Mouse (Mus musculus): ENCODE measurements around the gene Foxp1.

Foxp1 gene

DNA sequence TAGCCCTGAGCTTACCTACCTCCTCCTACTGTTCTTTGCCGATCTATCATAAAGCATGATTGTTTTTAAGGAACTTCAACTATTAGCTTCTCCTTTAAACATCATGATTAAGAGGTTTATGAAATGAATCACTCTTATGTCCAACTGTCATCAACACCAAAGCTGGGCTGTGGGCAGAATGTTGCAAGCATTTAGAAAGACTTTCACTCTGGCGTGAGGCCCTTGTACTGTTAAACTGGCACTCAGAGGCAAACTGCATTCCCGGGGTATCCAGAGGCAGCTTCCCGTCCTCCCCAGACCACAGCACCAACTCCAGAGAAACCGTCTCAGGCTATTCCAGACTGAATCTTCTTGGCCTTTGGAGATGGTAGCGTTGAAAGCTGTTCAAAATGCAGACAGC is 86.2 kb downstream of the Foxp1 start:
- no peak for DNase-seq

DNA sequence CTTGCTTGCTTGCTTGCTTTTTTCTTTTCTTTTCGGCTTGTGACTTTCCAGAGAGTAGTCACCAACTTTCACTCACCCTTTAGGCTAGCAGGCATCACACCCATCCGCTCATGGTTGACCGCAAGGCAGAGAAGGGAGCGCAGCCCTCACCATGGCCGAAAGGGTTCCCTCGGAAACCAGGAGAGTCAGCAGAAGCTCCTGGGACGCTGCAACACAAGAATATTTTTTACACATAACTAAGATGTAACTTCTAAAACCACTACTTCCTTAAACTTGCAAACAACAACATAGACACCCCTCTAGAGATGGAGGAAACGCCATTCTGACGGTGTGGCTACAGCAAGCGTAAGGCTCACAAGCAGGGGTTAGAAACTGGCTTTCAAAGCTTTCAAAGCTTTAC is 87.4 kb downstream of the Foxp1 start:
- peak in 1 of 2 experiments; percentile 34 for DNase-seq

DNA sequence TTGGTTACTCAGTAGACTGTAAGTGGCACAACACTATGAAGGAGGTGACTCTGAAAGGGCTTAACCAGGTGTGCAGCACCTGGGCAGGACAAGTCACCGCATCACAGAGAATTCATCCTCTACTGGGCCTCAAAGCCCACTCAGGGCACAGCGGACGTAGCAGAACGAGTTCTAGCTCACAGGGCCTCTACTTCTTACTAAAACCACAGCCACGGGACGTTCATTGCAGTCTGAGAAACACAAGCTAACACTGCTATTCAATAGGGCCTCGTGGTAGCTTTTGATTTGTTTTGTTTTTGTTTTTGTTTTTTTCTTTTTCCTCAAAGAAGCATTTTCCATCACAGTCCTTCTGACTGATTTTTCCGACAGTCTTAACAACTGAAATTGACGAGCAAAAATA is 89.5 kb downstream of the Foxp1 start:
- no peak for DNase-seq

- DNase-seq = no peak
These were observed 90.6 kb downstream of the Foxp1 start for GRCm38 (mm10) chr6:99431941-99432340.

- no peak for DNase-seq
These were observed 92.0 kb downstream of the Foxp1 start for GRCm38 (mm10) chr6:99430560-99430959.

DNA sequence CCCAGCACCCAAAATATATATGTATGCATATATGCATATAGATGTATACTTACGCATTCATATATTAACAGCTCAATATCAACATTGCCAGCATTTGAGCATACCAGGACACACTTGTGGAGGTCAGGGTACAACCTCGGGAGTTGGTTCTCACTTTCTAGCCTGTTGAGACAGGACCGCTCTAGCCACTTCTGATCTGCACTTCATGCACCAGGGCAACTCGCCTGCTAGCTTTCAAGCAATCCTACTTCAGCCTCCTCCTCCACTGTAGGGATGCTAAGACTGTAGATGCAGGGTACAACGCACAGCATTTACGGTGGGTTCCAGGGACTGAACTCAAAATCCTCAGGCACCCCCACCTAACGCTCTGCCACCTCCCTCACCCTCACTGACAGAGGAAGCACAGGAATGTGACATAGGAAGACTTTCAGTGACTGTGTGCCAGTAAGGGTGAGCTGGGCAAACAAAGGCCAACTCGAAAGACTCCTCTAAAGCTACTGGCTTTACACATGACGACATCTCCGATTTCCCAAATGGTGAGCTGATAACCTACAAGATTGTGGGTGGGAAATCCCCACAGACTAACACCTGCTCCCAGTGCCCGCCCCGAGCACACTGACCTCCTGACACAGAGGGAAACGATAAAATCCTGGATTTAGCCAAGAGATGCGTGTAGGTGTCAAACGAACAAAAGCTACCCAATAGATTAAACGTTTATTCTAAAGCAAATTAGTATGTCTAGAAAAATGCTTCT is 93.0 kb downstream of the Foxp1 start:
- no peak for DNase-seq

DNA sequence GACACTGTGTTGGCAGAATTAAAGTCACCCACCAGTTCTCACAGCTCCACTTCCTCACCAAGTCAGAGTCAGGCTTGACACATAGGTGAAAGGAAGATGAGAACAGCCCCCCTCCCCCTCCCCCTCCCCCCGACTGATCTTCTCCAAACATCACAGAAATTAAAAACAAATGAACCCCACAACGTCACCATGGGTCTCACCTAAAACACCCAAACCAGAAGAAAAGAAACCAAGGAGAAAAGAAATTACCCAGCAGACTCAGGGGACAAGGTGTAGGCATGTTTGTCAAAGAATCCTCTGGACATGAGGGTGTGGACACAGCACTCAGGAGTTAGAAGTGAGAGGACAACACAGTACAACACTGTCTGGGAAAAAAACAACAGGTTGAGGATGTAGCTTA is 93.6 kb downstream of the Foxp1 start:
- DNase-seq = no peak

DNA sequence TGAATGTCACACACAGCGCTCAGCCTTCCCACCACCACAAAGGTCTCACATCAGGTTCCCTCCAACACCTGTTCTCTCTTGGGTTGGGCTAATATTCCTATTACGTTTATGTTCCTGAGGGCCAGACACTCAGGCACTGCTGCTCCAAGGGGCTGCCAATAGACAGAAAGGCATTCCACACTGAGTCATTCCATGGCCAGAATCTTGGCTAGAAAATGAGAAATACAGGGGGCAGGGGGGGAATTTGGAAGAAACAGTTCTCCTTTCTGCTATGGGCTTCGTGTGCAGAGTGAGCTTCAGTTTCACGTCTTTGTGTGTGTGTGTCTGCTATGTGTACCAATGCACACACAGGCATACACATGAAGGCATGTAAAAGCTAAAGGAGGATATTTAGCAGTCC is 95.2 kb downstream of the Foxp1 start:
- DNase-seq = no peak

GRCm38 (mm10) chr6:99425044-99425443 is 97.5 kb downstream of the Foxp1 start:
- DNase-seq = no peak

GRCm38 (mm10) chr6:99420666-99421065 is 101.9 kb downstream of the Foxp1 start:
- no peak for DNase-seq

DNA sequence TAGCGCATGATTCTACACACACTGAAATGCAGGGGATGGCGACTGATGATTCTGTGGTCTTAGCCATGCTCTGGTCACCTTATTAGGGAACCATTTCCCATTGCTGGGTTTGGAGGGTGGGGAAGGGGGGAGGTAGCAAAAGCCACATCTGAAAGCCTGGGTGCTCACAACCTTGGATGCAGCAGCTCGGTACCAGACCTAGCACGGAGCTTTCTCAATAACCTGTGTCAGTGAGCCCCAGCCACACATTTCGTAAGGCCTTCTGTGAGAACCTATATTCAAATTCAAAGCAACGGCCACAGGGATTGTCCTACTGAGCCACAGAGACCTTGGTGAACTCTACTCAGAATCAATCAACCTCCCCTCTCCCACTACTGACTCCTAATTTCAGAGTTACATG is 109.9 kb downstream of the Foxp1 start:
- DNase-seq = no peak

GRCm38 (mm10) chr6:99409602-99410001 is 112.9 kb downstream of the Foxp1 start:
- no peak for DNase-seq

DNA sequence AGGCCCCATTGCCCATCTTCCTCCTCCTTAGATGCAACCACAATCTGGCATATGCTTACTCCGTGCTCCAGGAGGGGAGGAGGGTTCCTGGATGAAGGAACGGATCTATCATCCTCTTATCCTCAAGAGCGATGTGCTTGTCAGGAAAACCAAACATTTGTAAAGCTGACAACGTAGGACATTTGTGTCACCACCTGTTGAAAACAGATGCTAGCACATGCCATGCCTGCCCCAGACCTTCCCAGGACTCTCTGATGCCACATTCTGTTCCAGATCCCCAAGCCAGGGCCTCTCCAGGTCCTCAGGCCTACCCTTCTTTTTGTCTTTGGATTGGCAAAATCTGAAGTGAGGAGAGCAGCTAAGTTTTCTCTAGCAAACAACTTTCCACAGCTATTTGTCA is 113.6 kb downstream of the Foxp1 start:
- no peak for DNase-seq

GRCm38 (mm10) chr6:99403755-99404390 is 118.6 kb downstream of the Foxp1 start:
- DNase-seq = no peak

- no peak for DNase-seq
These were observed 119.6 kb downstream of the Foxp1 start for GRCm38 (mm10) chr6:99402941-99403340.

DNA sequence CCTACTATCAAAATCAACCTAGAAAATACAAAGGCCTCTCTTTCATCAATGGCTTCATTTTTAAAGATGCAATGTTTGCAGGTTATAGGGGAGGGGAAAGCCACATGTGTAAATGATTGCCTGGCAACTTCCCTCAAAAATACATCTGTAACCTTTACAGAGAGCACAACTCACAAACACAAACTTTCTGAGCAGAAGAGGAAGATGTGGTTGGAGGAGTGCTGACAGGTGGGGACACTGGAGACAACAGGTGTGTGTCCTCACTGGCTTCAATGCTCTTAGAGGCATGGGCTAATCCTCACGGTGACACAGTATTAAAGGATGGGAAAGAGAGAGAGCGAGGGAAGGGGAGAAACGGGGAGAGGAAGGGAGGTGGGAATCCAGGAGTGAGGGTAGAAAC is 120.2 kb downstream of the Foxp1 start:
- DNase-seq = no peak

DNA sequence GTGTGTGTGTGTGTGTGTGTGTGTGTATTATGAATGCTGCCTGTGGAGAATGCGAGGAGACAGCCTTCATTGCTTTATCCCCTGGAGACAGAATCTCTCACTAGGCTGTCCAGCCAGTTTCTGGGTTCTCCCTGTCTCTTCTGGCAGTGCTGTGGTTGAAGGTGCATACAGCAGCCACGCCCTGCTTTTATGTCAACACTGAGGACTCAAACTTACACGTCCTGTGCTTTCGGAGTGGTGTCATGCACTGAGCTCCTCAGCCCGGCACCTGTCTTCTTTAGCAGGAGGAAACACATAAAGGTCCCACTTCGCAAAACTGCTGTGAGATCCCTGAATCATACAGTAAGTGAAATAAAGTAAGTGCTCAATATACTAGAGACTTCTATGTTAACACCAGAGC is 120.7 kb downstream of the Foxp1 start:
- DNase-seq = no peak

GRCm38 (mm10) chr6:99401211-99401610 is 121.3 kb downstream of the Foxp1 start:
- no peak for DNase-seq

GRCm38 (mm10) chr6:99395745-99396144 is 126.8 kb downstream of the Foxp1 start:
- DNase-seq = no peak

DNA sequence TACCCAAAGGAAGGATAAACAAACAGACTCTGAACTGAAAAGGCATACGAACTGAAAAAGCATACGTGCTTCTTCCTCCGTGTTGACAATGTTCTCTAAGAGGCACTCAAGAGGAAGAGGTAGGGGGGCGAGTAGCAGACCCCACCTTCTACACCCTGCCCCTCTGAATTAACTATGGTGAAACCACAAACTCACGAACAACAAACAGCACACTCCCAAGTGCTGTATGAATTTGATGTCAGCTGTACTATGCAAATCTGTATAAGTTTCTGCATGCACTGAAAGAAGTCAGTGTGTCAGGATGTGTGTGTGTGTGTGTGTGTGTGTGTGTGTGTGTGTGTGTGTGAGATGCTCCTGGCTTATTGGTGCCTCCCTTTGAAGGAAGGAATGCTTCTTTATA is 127.7 kb downstream of the Foxp1 start:
- DNase-seq = no peak

DNA sequence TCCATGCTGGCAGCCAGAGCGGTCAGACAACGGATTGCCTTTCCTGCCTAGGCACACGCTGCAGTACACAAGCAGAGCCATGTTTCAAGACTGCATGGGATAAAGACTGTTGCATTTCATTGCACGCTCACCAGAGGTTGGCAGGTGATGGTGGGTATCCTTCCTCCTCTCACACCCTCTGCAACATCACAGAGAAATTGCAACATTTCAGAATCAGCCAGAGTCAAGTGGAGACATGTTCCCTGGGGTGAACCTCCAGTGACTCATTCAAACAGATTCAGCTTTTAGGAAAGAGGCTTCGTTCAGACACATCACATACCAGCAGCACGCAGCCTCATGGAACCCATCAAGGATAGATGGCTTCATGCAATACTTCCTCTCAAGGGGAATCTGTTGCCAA is 130.0 kb downstream of the Foxp1 start:
- no peak for DNase-seq

DNA sequence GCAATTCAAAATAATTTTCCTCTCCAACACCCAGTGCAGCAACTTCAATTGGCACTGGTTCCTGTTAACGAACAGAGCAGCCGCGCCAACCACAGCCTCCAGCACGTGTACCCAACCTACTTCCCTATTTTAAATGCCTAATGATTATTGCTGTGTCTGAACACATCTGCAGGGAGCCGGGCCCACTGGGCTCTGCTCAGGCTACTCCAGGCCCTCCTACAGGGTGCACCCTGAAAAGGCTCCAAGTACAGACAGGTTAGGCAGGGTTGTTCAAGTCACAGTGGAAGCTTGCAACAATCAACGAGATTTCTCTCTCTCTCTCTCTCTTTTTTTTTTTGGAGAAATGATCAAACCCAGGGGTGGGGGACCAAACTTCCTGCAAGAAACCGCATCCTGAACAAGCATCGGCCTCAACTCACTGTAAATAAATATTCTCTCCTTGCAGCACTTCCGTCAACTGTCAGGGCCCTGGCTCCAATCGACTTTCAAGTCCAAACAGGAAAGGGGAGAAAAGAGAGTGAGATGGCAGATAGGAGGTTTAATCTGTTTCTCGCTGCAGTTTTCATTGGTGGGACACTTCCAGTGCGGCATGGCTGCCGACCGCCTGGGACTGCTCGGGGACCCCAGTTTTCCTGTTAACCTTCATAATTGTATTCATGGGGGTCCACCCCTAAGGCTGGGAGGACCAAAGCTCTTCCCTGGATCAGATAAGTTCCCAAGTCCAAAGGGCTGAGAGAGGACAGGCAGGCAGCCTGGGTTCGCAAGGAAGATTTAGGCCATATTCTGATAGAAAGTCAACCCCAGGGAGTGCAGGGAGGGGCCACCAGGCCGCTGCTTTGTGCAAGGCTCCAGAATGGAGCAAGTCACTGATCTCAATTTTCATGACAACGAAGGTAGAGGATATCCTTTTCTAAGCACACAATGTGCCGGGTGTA is 133.5 kb downstream of the Foxp1 start:
- peak; percentile 66 to 70 for DNase-seq

DNA sequence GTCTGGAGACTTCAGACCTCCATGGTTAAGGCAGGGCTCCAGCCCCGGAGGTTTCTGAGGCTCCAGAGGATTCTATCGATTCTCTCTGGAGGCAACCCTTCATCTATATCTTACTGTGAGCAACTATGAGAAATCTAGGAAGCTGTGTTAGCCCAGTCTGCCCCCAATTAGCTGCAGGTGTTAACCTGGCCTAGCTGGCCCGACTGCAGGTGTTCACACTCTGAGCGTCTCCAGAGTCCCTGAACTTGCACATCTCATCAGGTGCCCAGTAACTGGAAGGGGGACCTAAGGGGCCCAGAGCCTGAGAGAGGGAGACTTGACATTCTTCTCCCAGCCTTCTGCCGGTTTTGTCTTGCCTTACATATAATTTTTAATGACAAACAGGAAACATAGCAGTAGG is 134.5 kb downstream of the Foxp1 start:
- DNase-seq = no peak

Measured in spleen, adult 18-20 months (tissue).